Mouse (Mus musculus) liver, postnatal 0 days (tissue): ENCODE measurements at regions not wholly inside any gene's neighbourhood (a gene's known extent, or its start where the extent isn't known, plus 50 kb on each side); places are given as distances from the start of the nearest gene placed in this dataset.
A peak's percentile ranks its signal among the peaks of the same experiment; 100 is the strongest.
"Not testable (repeated sequence)": the region's sequence is repeated elsewhere in the genome, so short reads cannot be mapped to it uniquely, and the experiment has no call there.

Experiments
- ATAC-seq: fragments of 200-750 bp; cut with Nextera tagmentation; 2 replicates; pipeline ENCODE4 v1.8.0; 2017; ENCODE audit warnings: mild to moderate bottlenecking, moderate library complexity
- DNase-seq: peaks from one replicate; pipeline ENCODE4 v3.0.0-alpha.2; 2016
- H3K27ac ChIP-seq: fragments of 300-500 bp; sonication (generic); 2 replicates; pipeline ENCODE4 v1.5.1; 2014; ENCODE audit warnings: antibody characterized with exemption, moderate library complexity, mild to moderate bottlenecking, low read depth
- H3K27me3 ChIP-seq: fragments of 300-500 bp; sonication (generic); 2 replicates; pipeline ENCODE4 v1.6.1; 2014; ENCODE audit warnings: low read length, control low read depth, mixed read lengths; ENCODE audit not compliant: insufficient read depth
- H3K36me3 ChIP-seq: fragments of 300-500 bp; sonication (generic); replicated peaks from 2 replicates; pipeline ENCODE4 v1.6.1; 2014; ENCODE audit warnings: mild to moderate bottlenecking, control low read depth, low read length, moderate library complexity, mixed read lengths; ENCODE audit not compliant: insufficient read depth
- H3K4me1 ChIP-seq: fragments of 300-500 bp; sonication (generic); 2 replicates; pipeline ENCODE4 v1.6.1; 2014; ENCODE audit warnings: antibody characterized with exemption, mild to moderate bottlenecking, control low read depth; ENCODE audit not compliant: insufficient read depth
- H3K4me2 ChIP-seq: fragments of 300-500 bp; sonication (generic); 2 replicates; pipeline ENCODE4 v1.6.1; 2014; ENCODE audit warnings: low read depth, mild to moderate bottlenecking, low read length, moderate library complexity, mixed read lengths
- H3K4me3 ChIP-seq: fragments of 300-500 bp; sonication (generic); 2 replicates; pipeline ENCODE4 v1.5.1; 2014; ENCODE audit warnings: low read depth, low read length
- H3K9ac ChIP-seq: fragments of 300-500 bp; sonication (generic); replicated peaks from 2 replicates; pipeline ENCODE4 v1.6.1; 2014; ENCODE audit warnings: mild to moderate bottlenecking, moderate library complexity
- H3K9me3 ChIP-seq: fragments of 300-500 bp; sonication (generic); 2 replicates; pipeline ENCODE4 v1.6.1; 2016; ENCODE audit warnings: mild to moderate bottlenecking, control low read depth, low read length, mixed read lengths
- CTCF ChIP-seq: sonication (generic); IDR thresholded peaks from 2 replicates; pipeline ENCODE4 v1.5.1; 2016; ENCODE audit warnings: antibody characterized with exemption, low read depth
- EP300 ChIP-seq: IDR thresholded peaks from 2 replicates; pipeline ENCODE4 v1.6.1; 2016; ENCODE audit warnings: antibody characterized with exemption, low read depth, mild to moderate bottlenecking
- WGBS: fragments of 180-500 bp; shearing (Covaris S2); extraction: QIAGEN DNeasy Blood & Tissue Kit; methylation state at CpG from one replicate; pipeline ENCODE4 v1.1.7; 2014; ENCODE audit not compliant: insufficient replicate concordance; 5-methylcytosine and 5-hydroxymethylcytosine counted together

GRCm38 (mm10) chr13:4759965-4760364 is 151.0 kb upstream of the Akr1e1 start:
- ATAC-seq (no peak), DNase-seq (no peak)
- H3K9me3 ChIP-seq, result no peaks in the 10 kb centered on the region
- no peaks in the 10 kb centered on the region for H3K4me1 ChIP-seq
- H3K27me3 ChIP-seq, result no peaks in the 10 kb centered on the region
- H3K27ac ChIP-seq, result no peak overlapping the region
- TF ChIP-seq CTCF (no peak), EP300 (no peak)
- H3K9ac ChIP-seq, result no peak overlapping the region
- WGBS, result 53% methylated on average over 3 of the region's 3 CpGs
- no peak overlapping the region for H3K4me2 ChIP-seq
- H3K36me3 ChIP-seq, result no peaks in the 10 kb centered on the region
- no peak overlapping the region for H3K4me3 ChIP-seq

- Histone ChIP-seq H3K4me2 (no peak overlapping the region), H3K27me3 (no peaks in the 10 kb centered on the region), H3K9ac (no peak overlapping the region), H3K4me1 (no peaks in the 10 kb centered on the region), H3K27ac (no peak overlapping the region), H3K9me3 (no peaks in the 10 kb centered on the region), H3K4me3 (no peak overlapping the region), H3K36me3 (no peaks in the 10 kb centered on the region)
- ATAC-seq, result no peak
- TF ChIP-seq EP300, result no peak
- no peak for TF ChIP-seq CTCF
- no peak for DNase-seq
These were observed 147.6 kb upstream of the Akr1e1 start for GRCm38 (mm10) chr13:4756529-4756928.

GRCm38 (mm10) chr13:4742930-4743329 is 134.0 kb upstream of the Akr1e1 start:
- no peaks in the 10 kb centered on the region for H3K27me3 ChIP-seq
- no peak for TF ChIP-seq EP300
- TF ChIP-seq CTCF, result no peak
- H3K4me3 ChIP-seq, result no peak overlapping the region
- no peaks in the 10 kb centered on the region for H3K9me3 ChIP-seq
- no peaks in the 10 kb centered on the region for H3K4me1 ChIP-seq
- ATAC-seq (no peak), DNase-seq (no peak)
- 60% methylated on average over 2 of the region's 2 CpGs for WGBS
- no peak overlapping the region for H3K27ac ChIP-seq
- H3K36me3 ChIP-seq, result no peaks in the 10 kb centered on the region
- no peak overlapping the region for H3K9ac ChIP-seq
- H3K4me2 ChIP-seq, result no peak overlapping the region

GRCm38 (mm10) chr13:4716299-4716698 is 107.3 kb upstream of the Akr1e1 start:
- H3K9ac ChIP-seq, H3K27me3 ChIP-seq, H3K9me3 ChIP-seq, H3K27ac ChIP-seq, H3K4me3 ChIP-seq, ATAC-seq, H3K4me1 ChIP-seq, H3K4me2 ChIP-seq, H3K36me3 ChIP-seq, DNase-seq: not testable (repeated sequence)
- 75% methylated on average over 2 of the region's 2 CpGs for WGBS

GRCm38 (mm10) chr13:4714724-4715123 is 105.8 kb upstream of the Akr1e1 start:
- WGBS, result 64% methylated on average over 1 of the region's 1 CpGs
- Histone ChIP-seq H3K4me1 (no peaks in the 10 kb centered on the region), H3K27me3 (no peaks in the 10 kb centered on the region), H3K27ac (no peak overlapping the region), H3K9me3 (no peaks in the 10 kb centered on the region), H3K36me3 (no peaks in the 10 kb centered on the region), H3K4me3 (no peak overlapping the region), H3K4me2 (no peak overlapping the region), H3K9ac (no peak overlapping the region)
- ATAC-seq (peak; percentile 100), DNase-seq (peak; percentile 13)
- TF ChIP-seq CTCF (no peak), EP300 (peak; percentile 61; the same call in 1 of the 2 replicates)

- Histone ChIP-seq H3K4me1 (no peaks in the 10 kb centered on the region), H3K4me2 (no peak overlapping the region), H3K9me3 (no peaks in the 10 kb centered on the region), H3K9ac (no peak overlapping the region), H3K27ac (no peak overlapping the region), H3K27me3 (no peaks in the 10 kb centered on the region), H3K36me3 (no peaks in the 10 kb centered on the region), H3K4me3 (no peak overlapping the region)
- TF ChIP-seq EP300 (no peak), CTCF (no peak)
- WGBS, result 70% methylated on average over 3 of the region's 3 CpGs
- ATAC-seq (no peak), DNase-seq (no peak)
These were observed 103.7 kb upstream of the Akr1e1 start for GRCm38 (mm10) chr13:4712698-4713097.

DNA sequence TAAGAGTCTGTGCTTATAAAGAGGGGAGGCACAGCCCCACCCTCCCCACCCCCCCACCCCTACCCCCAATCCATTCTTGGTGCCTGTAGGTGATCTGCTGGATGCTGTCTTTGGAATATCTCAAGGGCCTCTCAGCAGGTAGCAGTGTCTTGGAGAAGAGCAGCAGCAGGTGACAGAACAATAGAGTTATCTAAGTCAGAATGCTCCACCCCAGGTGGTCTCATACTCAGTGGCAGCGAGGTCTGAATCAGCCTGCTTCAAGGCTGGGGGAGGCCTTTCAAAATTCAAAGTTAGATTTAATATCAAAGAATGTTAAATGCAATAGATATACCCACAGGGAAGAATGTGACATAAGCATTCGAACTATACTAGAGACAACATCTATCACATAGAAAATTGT is 90.6 kb upstream of the Akr1e1 start:
- H3K4me1 ChIP-seq, H3K4me2 ChIP-seq, H3K36me3 ChIP-seq, H3K27me3 ChIP-seq, DNase-seq, H3K4me3 ChIP-seq, H3K27ac ChIP-seq, ATAC-seq, H3K9ac ChIP-seq, H3K9me3 ChIP-seq: not testable (repeated sequence)
- 60% methylated on average over 2 of the region's 2 CpGs for WGBS
